Mouse (Mus musculus): Measurements from ENCODE around the gene Eln.

DNA sequence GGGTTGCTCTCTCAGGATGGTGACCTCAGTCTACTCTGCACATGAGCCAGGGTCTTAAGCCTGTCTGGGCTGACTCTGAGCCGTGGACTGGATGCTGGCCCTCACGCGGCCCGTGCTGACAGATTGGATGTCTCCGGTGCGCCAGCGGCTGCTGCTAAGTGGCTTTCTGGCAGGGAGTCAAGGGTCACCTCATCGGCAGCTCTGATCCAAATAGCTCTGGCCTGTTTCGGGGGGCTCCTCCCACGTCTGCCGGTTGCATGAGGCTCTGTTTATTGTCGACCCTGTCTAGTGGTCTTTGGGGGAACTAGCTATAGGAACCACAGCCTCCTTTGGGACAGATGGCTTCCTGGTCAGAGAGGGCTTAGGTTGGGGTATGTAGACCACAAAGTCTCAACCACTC lies 41.1 kb upstream of the Eln start:
- TF ChIP-seq POLR2A (IDR thresholded peaks at IDR 0.05; ENCODE audit: borderline replicate concordance, control insufficient read depth, low read depth, low read length) = no peak
- no peak for TF ChIP-seq CTCF (IDR thresholded peaks at IDR 0.05; ENCODE audit: control insufficient read depth, insufficient read depth, low read length)
